Mouse (Mus musculus) B cell, adult 62 days (primary cell): ENCODE data around the gene Olfr683. TPM values are rescaled to one million over a fixed set of nuclear protein-coding genes. Genes with fewer than 3 reads are reported as not detected.

ENCODE experiments used
- total RNA-seq: library from RNA; stranded (reverse); gene quantifications from 4 replicates; pipeline ENCODE4 v1.2.4, GENCODE M21; 2023

The Olfr683 gene
- not detected in 4 replicates for total RNA-seq

DNA sequence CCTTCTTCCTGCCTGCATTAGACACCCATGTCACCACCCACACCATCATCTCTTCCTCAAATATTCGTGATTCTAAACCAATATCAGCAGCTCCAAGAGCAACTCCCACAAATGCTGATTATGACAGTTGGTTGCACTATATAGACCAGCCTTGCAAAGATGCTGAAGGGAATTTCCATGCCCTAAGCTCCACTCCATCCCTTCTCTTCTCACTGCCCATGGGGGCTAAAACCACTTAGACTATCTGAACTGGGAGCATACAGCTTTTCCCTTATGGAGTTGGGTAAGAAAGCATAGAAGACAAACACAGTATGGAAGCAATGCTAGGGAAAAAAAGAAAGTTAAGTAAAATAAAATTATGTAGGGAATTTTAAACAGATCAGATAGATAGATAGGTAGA is at the start of gene Olfr683:
Gene Olfr683, minus strand, starts transcription at position 101 of the 400 bp plus-strand sequence.

GRCm38 (mm10) chr7:105185912-105186311 is 39.1 kb upstream of the Olfr683 start, which contains the start of gene Olfr685:
Gene Olfr685, minus strand, starts transcription at chr7:105186012.

GRCm38 (mm10) chr7:105163553-105163952 is 16.7 kb upstream of the Olfr683 start, which contains the start of gene Olfr684:
Gene Olfr684, minus strand, starts transcription at chr7:105163653.

GRCm38 (mm10) chr7:105116536-105116935 is 30.3 kb downstream of the Olfr683 start, which contains the start of gene Olfr681:
Gene Olfr681, plus strand, starts transcription at chr7:105116836.

GRCm38 (mm10) chr7:105092717-105093116 is 54.1 kb downstream of the Olfr683 start, which contains the start of gene Olfr680-ps1:
Gene Olfr680-ps1, minus strand, starts transcription at chr7:105092817.

Other genes starting within 250 kb of the Olfr683 start
- gene Olfr667, start 225.5 kb downstream of the Olfr683 start, total RNA-seq: not detected in 4 replicates
- gene Olfr668, start 219.0 kb downstream of the Olfr683 start, total RNA-seq: not detected in 4 replicates
- gene Olfr669, start 212.8 kb downstream of the Olfr683 start, total RNA-seq: not detected in 4 replicates
- not detected in 4 replicates for gene Olfr670, start 184.4 kb downstream of the Olfr683 start, total RNA-seq
- not detected in 4 replicates for gene Olfr671, start 167.9 kb downstream of the Olfr683 start, total RNA-seq
- gene Olfr672, start 145.0 kb downstream of the Olfr683 start, total RNA-seq: not detected in 4 replicates
- gene Olfr675, start 118.6 kb downstream of the Olfr683 start, total RNA-seq: not detected in 4 replicates
- gene Olfr676, start 114.3 kb downstream of the Olfr683 start, total RNA-seq: not detected in 4 replicates
- gene Olfr677, start 95.6 kb downstream of the Olfr683 start, total RNA-seq: not detected in 4 replicates
- gene Olfr678, start 82.5 kb downstream of the Olfr683 start, total RNA-seq: not detected in 4 replicates
- gene Olfr679, start 65.8 kb downstream of the Olfr683 start, total RNA-seq: not detected in 4 replicates
- gene Olfr680-ps1, start 54.2 kb downstream of the Olfr683 start, total RNA-seq: not detected in 4 replicates
- not detected in 4 replicates for gene Olfr681, start 30.2 kb downstream of the Olfr683 start, total RNA-seq
- not detected in 4 replicates for gene Olfr684, start 16.6 kb upstream of the Olfr683 start, total RNA-seq
- not detected in 4 replicates for gene Olfr685, start 39.0 kb upstream of the Olfr683 start, total RNA-seq
- gene Olfr686, start 60.5 kb upstream of the Olfr683 start, total RNA-seq: not detected in 4 replicates
- gene Olfr688, start 141.1 kb upstream of the Olfr683 start, total RNA-seq: not detected in 4 replicates
- gene Olfr689, start 164.2 kb upstream of the Olfr683 start, total RNA-seq: not detected in 4 replicates
- not detected in 4 replicates for gene Olfr690, start 187.1 kb upstream of the Olfr683 start, total RNA-seq
- not detected in 4 replicates for gene Olfr691, start 195.3 kb upstream of the Olfr683 start, total RNA-seq
- not detected in 4 replicates for gene Olfr692, start 221.2 kb upstream of the Olfr683 start, total RNA-seq
- not detected in 4 replicates for gene Gm5901, start 228.0 kb upstream of the Olfr683 start, total RNA-seq